Mouse (Mus musculus) adipocyte (in vitro differentiated cells): ENCODE data around the gene Zbtb17.
A peak's percentile ranks its signal among the peaks of the same experiment; 100 is the strongest.

Source experiments
- DNase-seq: peaks from one replicate; pipeline ENCODE4 v3.0.0-alpha.2; 2016; ENCODE audit warnings: low spot score

Gene Zbtb17

GRCm38 (mm10) chr4:141444451-141445327, at the start of gene Zbtb17:
Gene Zbtb17 (plus strand): TSS chr4:141444654.
- peak; percentile 82 for DNase-seq

GRCm38 (mm10) chr4:141394751-141395150, 49.7 kb upstream of the Zbtb17 start:
- no peak for DNase-seq

GRCm38 (mm10) chr4:141397861-141398260, 46.6 kb upstream of the Zbtb17 start:
- no peak for DNase-seq

GRCm38 (mm10) chr4:141398545-141398944, 45.9 kb upstream of the Zbtb17 start, which contains the start of gene Clcnka:
Gene Clcnka (minus strand): TSS chr4:141398724.
- DNase-seq: no peak

GRCm38 (mm10) chr4:141400171-141400570, 44.3 kb upstream of the Zbtb17 start:
- DNase-seq: no peak

GRCm38 (mm10) chr4:141404518-141405313, 39.7 kb upstream of the Zbtb17 start:
- peak; percentile 78 for DNase-seq

- DNase-seq: no peak
These were observed 39.2 kb upstream of the Zbtb17 start for GRCm38 (mm10) chr4:141405314-141405622.

GRCm38 (mm10) chr4:141406516-141407299, 37.7 kb upstream of the Zbtb17 start:
- peak; percentile 40 for DNase-seq

- DNase-seq: no peak
These were observed 35.9 kb upstream of the Zbtb17 start for GRCm38 (mm10) chr4:141408577-141408976.

GRCm38 (mm10) chr4:141411430-141411992, 32.9 kb upstream of the Zbtb17 start:
- no peak for DNase-seq

- no peak for DNase-seq
These were observed 28.5 kb upstream of the Zbtb17 start, which contains the start of gene Clcnkb for GRCm38 (mm10) chr4:141415924-141416323. Gene Clcnkb (minus strand): TSS chr4:141416014.

- DNase-seq: no peak
These were observed 24.9 kb upstream of the Zbtb17 start for GRCm38 (mm10) chr4:141419398-141420191.

- DNase-seq: no peak
These were observed 24.1 kb upstream of the Zbtb17 start, which contains the start of gene Hspb7 for GRCm38 (mm10) chr4:141420192-141420829. Gene Hspb7 (plus strand): TSS chr4:141420779.

GRCm38 (mm10) chr4:141420886-141421285, 23.6 kb upstream of the Zbtb17 start:
- no peak for DNase-seq

- no peak for DNase-seq
These were observed 23.0 kb upstream of the Zbtb17 start for GRCm38 (mm10) chr4:141421423-141421822.

GRCm38 (mm10) chr4:141422841-141423240, 21.6 kb upstream of the Zbtb17 start:
- no peak for DNase-seq

- no peak for DNase-seq
These were observed 21.2 kb upstream of the Zbtb17 start for GRCm38 (mm10) chr4:141423288-141423687.

GRCm38 (mm10) chr4:141423691-141424431, 20.6 kb upstream of the Zbtb17 start:
- no peak for DNase-seq
